Mouse (Mus musculus): ENCODE results near the gene Mob1b. TPM values are rescaled to one million over a fixed set of nuclear protein-coding genes. Genes with fewer than 3 reads are reported as not detected.

Gene Mob1b
- polyA plus RNA-seq (2015; fragmentation: Illumina TruSeq; extraction: RNeasy Lipid Tissue Mini Kit (QIAGEN cat#74804); ENCODE audit: insufficient read depth, low replicate concordance) = 24.9 TPM

DNA sequence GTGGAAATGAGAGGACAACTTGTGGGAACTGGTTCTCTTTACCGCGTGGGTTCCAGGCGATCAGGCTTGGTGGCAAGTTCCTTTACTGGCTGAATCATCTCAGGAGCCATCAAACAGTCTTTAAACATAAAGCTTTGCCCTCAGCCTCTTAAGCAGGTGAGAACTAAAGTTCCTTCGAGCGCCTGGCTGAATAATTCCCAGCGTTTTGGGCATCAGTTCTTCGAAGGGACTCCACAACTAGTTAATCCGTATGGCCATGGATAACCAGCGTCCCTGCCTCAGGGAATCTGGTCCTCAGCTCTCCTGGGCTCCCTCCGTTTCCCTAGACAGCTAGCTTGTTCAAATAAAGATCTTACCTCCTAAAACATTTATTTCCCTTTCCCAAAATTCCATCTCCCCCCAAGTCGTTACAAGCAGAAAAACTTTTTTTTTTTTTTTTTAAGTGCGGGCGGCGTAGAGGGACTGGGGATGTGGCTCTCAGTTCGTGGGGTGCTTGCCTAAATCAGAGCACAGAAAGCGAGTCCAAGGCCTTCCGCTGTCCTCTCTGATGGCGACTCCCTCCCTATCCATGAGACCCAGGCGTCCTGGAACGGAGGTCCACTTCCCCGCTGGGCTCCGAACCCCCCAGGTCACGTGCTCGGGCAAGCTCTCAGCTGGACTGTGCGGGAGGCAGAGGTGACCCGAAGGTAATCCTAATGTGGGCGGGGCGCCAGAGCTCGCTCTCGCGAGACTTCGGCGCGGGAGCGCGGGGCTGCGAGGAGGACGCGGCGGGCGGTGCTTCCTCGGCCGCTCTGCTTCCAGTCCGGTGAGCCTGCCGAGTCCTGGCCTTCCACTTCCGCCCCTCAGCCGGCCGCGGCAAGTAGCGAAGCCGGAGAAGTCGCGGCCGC lies at the start of gene Mob1b:
Gene Mob1b, plus strand, starts transcription at position 740 of the 887 bp plus-strand sequence.

DNA sequence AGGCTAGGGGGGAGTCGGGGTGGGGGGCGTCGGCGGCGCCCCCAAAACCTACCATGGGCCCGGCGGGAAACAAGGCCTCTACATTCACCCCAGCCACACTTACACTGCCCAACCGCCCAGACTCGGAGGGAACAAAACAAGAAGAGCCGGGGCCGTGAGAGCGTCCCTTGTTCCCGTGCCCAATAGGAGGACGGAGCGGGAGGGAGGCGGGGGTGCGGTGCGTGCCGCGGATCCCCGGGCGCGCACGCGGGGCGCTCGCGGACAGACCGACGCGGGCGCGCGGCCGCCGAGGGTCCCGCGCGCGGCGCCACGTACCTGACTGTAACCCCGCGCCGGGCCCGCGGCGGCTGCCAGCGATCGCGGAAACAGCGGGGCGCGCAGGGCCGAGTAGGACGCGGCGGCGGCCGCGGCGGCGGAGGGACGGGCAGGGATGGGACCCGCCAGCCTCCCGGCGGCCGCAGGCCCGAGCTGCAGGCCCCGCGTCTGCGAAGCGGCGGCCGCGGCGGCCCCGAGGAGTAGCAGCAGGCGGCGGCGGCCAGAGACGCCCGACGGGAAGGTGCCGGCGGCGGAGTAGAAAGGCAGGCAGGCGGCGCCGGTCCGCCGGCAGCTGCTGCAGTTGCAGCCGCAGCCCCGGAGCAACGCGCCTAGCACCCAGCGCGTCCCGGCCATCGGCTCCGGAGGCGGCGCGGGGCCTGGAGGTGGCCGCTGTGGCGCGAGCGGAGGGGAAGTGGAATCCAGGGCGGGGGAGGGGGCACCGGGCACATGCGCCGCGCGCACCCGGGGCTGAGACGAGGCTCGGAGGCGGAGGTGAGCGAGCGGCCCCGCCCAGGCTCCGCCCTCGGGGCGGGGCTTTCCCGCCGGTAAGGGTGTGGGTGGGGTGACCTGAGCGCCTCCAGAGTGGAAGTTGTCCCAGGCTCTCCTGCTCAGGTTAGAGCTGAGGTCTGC lies 44.9 kb upstream of the Mob1b start, which contains the start of gene Grsf1:
Gene Grsf1, minus strand, starts transcription at position 729 of the 945 bp plus-strand sequence.

DNA sequence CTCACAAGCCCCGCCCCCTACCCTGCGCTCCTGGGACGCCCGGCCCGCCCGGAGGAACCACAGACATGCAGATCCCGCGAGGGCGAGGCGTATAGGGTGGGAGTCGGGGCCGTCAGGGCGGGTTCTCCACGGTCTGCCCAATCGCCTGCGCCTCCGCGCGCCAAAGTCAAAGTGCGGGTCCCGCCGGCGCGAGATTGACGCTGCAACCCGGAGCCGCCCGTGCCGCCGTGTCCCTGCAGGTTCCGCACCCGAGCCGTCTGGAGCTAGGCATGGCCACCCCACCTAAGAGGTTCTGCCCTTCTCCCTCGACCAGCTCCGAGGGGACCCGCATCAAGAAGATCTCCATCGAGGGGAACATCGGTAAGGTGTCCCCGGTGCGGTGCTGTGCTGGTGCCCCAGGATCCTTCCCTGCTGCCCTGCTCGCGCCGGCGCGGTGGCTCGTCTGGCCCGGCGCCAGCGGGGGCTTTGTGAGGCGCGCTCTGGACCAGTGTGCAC lies 44.4 kb downstream of the Mob1b start, which contains the start of gene Dck:
Gene Dck, plus strand, starts transcription at position 10 of the 495 bp plus-strand sequence.

Other genes starting within 250 kb of the Mob1b start
- gene Enam, start 232.9 kb upstream of the Mob1b start, polyA plus RNA-seq (2015; fragmentation: Illumina TruSeq; extraction: RNeasy Lipid Tissue Mini Kit (QIAGEN cat#74804); ENCODE audit: insufficient read depth, low replicate concordance) = not detected
- gene Jchain, start 193.0 kb upstream of the Mob1b start, polyA plus RNA-seq (2015; fragmentation: Illumina TruSeq; extraction: RNeasy Lipid Tissue Mini Kit (QIAGEN cat#74804); ENCODE audit: insufficient read depth, low replicate concordance) = 1,764 TPM
- 91.5 TPM for gene Utp3, start 166.4 kb upstream of the Mob1b start, polyA plus RNA-seq (2015; fragmentation: Illumina TruSeq; extraction: RNeasy Lipid Tissue Mini Kit (QIAGEN cat#74804); ENCODE audit: insufficient read depth, low replicate concordance)
- gene Rufy3, start 155.8 kb upstream of the Mob1b start, polyA plus RNA-seq (2015; fragmentation: Illumina TruSeq; extraction: RNeasy Lipid Tissue Mini Kit (QIAGEN cat#74804); ENCODE audit: insufficient read depth, low replicate concordance) = 26.9 TPM
- 70.3 TPM for gene Grsf1, start 44.7 kb upstream of the Mob1b start, polyA plus RNA-seq (2015; fragmentation: Illumina TruSeq; extraction: RNeasy Lipid Tissue Mini Kit (QIAGEN cat#74804); ENCODE audit: insufficient read depth, low replicate concordance)
- 54.2 TPM for gene Dck, start 44.1 kb downstream of the Mob1b start, polyA plus RNA-seq (2015; fragmentation: Illumina TruSeq; extraction: RNeasy Lipid Tissue Mini Kit (QIAGEN cat#74804); ENCODE audit: insufficient read depth, low replicate concordance)
- 0.25 TPM for gene Slc4a4, start 166.0 kb downstream of the Mob1b start, polyA plus RNA-seq (2015; fragmentation: Illumina TruSeq; extraction: RNeasy Lipid Tissue Mini Kit (QIAGEN cat#74804); ENCODE audit: insufficient read depth, low replicate concordance)